Mouse (Mus musculus) megakaryocyte, embryonic 14.5 days (primary cell): ENCODE data around the gene Ccser1.

Experiments used
- FLI1 ChIP-seq: IDR thresholded peaks from 2 replicates; pipeline ENCODE4 v1.6.1; 2012; ENCODE audit warnings: low read length, inconsistent platforms, mixed read lengths
- GATA1 ChIP-seq: IDR thresholded peaks from 3 replicates; pipeline ENCODE4 v1.6.1; 2012; ENCODE audit warnings: mixed read lengths, low read length, inconsistent platforms, borderline replicate concordance

- TF ChIP-seq GATA1 = no peak
- TF ChIP-seq FLI1 = no peak
Observed at GRCm38 (mm10) chr6:61729065-61729464, 548.9 kb downstream of the Ccser1 start.
